Mouse (Mus musculus): ENCODE results near the gene Ndufc2.

DNA sequence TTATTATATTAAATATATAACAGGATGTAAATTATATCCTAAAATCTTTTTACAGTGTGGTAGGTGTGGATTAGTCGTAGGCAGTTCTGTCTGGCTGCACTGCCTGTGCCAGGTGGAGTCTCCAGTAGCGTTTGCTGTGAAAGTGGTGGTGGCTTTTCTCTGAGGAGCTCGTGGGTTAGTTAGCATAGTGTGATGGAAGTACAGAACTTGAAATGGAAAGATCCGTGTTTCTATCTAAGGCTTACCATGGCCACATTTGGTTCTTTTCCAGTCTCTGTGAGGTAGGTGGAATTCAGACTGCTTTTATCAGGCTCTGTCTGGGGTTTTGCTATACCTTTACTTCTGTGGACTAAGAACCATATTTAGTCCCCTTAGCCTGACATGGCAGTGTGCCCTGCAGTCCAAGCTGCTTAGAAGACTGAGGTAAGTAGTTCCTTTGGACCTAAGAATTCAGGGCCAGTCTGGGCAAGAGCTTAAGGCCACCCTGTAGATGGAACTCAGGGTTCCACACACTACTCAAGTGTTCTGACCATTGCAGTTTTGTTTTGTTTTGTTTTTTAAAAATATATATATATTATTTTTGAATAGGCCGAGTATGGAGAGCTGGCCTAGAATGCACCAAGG, 19.2 kb upstream of the Ndufc2 start:
- TF ChIP-seq EP300 (IDR thresholded peaks at IDR 0.05) (no peak), CTCF (IDR thresholded peaks at IDR 0.05) (no peak)

All from lung, postnatal 0 days (tissue).